Mouse (Mus musculus): Measurements from ENCODE around the gene Lztr1. TPM values are rescaled to one million over a fixed set of nuclear protein-coding genes. Genes with fewer than 3 reads are reported as not detected.
A peak's percentile ranks its signal among the peaks of the same experiment; 100 is the strongest.
"Not testable (repeated sequence)": the region's sequence is repeated elsewhere in the genome, so short reads cannot be mapped to it uniquely, and the experiment has no call there.

Gene Lztr1
- polyA plus RNA-seq, 1 experiment from 2014 or later, result 164 TPM

DNA sequence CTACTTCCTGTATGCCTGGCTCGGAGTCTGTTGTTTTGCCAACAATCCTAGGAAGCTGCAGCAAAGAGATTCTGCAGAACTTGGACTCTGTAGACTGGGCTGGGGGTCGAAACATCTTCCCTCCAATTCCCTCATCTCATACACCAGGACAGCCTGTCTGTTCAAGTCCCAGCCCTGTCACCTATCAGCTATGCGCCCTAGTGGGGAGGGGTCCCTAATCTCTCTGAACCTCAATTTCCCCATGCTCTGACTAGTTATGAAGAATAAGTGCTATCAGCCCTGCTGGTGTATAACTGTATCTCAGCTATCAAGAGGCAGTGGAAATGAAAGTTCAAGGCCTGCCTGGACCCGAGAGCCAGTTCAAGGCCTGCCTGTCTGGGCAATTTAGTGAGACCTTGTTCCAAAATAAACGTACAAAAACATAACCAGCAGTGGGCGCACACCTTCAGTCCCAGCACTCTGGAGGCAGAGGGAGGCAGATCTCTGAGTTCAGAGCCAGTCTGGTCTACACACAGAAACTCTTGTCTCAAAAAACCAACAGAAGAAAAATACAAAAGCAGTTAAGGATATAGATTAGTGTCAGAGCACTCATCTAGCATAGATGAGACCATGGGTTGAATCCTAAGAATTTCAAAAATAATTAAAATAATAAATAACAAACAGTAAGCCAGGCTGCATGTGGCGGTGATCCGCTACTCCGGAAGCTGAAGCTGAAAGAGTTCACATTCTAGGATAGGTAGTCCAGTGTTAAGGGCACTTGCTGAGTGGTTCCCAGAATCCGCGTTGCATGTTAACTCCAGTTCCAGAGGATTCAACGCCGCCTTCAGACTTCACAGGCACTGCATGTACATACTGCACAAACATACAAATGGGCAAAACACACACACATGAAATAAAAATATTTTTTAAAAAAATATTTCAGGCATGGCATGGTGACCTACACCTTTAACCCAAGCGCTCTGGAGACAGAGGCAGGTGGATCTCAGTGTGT is 19.7 kb upstream of the Lztr1 start:
- H3K4me1 ChIP-seq, result peaks cover 14% of the 10 kb centered on the region
- peak overlapping the region; percentile 37 for H3K9ac ChIP-seq
- peaks cover 16% of the 10 kb centered on the region for H3K36me3 ChIP-seq (replicated peaks)
- 46% methylated on average over 14 of the region's 14 CpGs for WGBS
- no peak overlapping the region for H3K27ac ChIP-seq
- peak overlapping the region; percentile 37 for H3K4me3 ChIP-seq
- ATAC-seq (replicated peaks), result 0 out of 2 replicates have a peak, but pooled peaks have one; percentile 15
- peak overlapping the region; percentile 65 for H3K4me2 ChIP-seq
- peaks cover 9% of the 10 kb centered on the region for H3K27me3 ChIP-seq (replicated peaks)
- no peaks in the 10 kb centered on the region for H3K9me3 ChIP-seq

- peak; percentile 62 for ATAC-seq (replicated peaks)
- 1% methylated on average over 45 of the region's 47 CpGs for WGBS
- H3K4me3 ChIP-seq, result peak within 1 kb of the TSS; percentile 37
- peak within 1 kb of the TSS; percentile 37 for H3K9ac ChIP-seq
- H3K4me1 ChIP-seq, result peaks cover 14% of the 10 kb centered on the region
- peaks cover 9% of the 10 kb centered on the region for H3K27me3 ChIP-seq (replicated peaks)
- H3K27ac ChIP-seq, result no peak within 1 kb of the TSS
- peaks cover 8% of the 10 kb centered on the region for H3K36me3 ChIP-seq (replicated peaks)
- H3K4me2 ChIP-seq, result peak within 1 kb of the TSS; percentile 65
- H3K9me3 ChIP-seq, result no peaks in the 10 kb centered on the region
Measured at GRCm38 (mm10) chr16:17489469-17490111, 18.9 kb upstream of the Lztr1 start, which contains the start of gene Aifm3. TSS of gene Aifm3 (plus strand) at chr16:17489611.

- Histone ChIP-seq H3K27ac (no peak overlapping the region), H3K9me3 (no peaks in the 10 kb centered on the region), H3K9ac (no peak overlapping the region), H3K27me3 (replicated peaks) (peaks cover 9% of the 10 kb centered on the region), H3K4me2 (no peak overlapping the region), H3K36me3 (replicated peaks) (no peaks in the 10 kb centered on the region), H3K4me3 (no peak overlapping the region), H3K4me1 (peaks cover 14% of the 10 kb centered on the region)
- ATAC-seq (replicated peaks), result no peak
- 84% methylated on average over 5 of the region's 5 CpGs for WGBS
Measured at GRCm38 (mm10) chr16:17491154-17491553, 17.3 kb upstream of the Lztr1 start.

GRCm38 (mm10) chr16:17491896-17492561 is 16.5 kb upstream of the Lztr1 start:
- H3K9me3 ChIP-seq, result no peaks in the 10 kb centered on the region
- no peak overlapping the region for H3K4me2 ChIP-seq
- 74% methylated on average over 5 of the region's 5 CpGs for WGBS
- peaks cover 9% of the 10 kb centered on the region for H3K27me3 ChIP-seq (replicated peaks)
- H3K27ac ChIP-seq, result no peak overlapping the region
- H3K4me1 ChIP-seq, result peaks cover 17% of the 10 kb centered on the region
- ATAC-seq (replicated peaks), result no peak
- H3K36me3 ChIP-seq (replicated peaks), result no peaks in the 10 kb centered on the region
- no peak overlapping the region for H3K9ac ChIP-seq
- no peak overlapping the region for H3K4me3 ChIP-seq

GRCm38 (mm10) chr16:17496499-17497305 is 11.8 kb upstream of the Lztr1 start:
- H3K9ac ChIP-seq, result no peak overlapping the region
- no peaks in the 10 kb centered on the region for H3K9me3 ChIP-seq
- H3K27ac ChIP-seq, result peak overlapping the region; percentile 49
- H3K27me3 ChIP-seq (replicated peaks), result no peaks in the 10 kb centered on the region
- H3K36me3 ChIP-seq (replicated peaks), result no peaks in the 10 kb centered on the region
- peaks cover 20% of the 10 kb centered on the region for H3K4me1 ChIP-seq
- no peak overlapping the region for H3K4me3 ChIP-seq
- ATAC-seq (replicated peaks), result peak; percentile 27; the same call in 1 of the 2 replicates
- 67% methylated on average over 2 of the region's 2 CpGs for WGBS
- H3K4me2 ChIP-seq, result no peak overlapping the region

GRCm38 (mm10) chr16:17499249-17499883 is 9.1 kb upstream of the Lztr1 start:
- Histone ChIP-seq H3K36me3 (replicated peaks) (no peaks in the 10 kb centered on the region), H3K4me3 (no peak overlapping the region), H3K9me3 (no peaks in the 10 kb centered on the region), H3K27ac (no peak overlapping the region), H3K27me3 (replicated peaks) (no peaks in the 10 kb centered on the region), H3K4me2 (peak overlapping the region; percentile 21; the same call in 1 of the 2 replicates), H3K9ac (no peak overlapping the region), H3K4me1 (peaks cover 20% of the 10 kb centered on the region)
- 9% methylated on average over 10 of the region's 10 CpGs for WGBS
- peak; percentile 86 for ATAC-seq (replicated peaks)

GRCm38 (mm10) chr16:17502681-17503080 is 5.8 kb upstream of the Lztr1 start:
- H3K4me1 ChIP-seq, result peaks cover 14% of the 10 kb centered on the region
- no peak overlapping the region for H3K4me3 ChIP-seq
- H3K36me3 ChIP-seq (replicated peaks), result no peaks in the 10 kb centered on the region
- no peak overlapping the region for H3K9ac ChIP-seq
- no peaks in the 10 kb centered on the region for H3K27me3 ChIP-seq (replicated peaks)
- H3K4me2 ChIP-seq, result no peak overlapping the region
- no peaks in the 10 kb centered on the region for H3K9me3 ChIP-seq
- no peak overlapping the region for H3K27ac ChIP-seq
- no peak for ATAC-seq (replicated peaks)
- 83% methylated on average over 4 of the region's 4 CpGs for whole genome bisulfite sequencing

DNA sequence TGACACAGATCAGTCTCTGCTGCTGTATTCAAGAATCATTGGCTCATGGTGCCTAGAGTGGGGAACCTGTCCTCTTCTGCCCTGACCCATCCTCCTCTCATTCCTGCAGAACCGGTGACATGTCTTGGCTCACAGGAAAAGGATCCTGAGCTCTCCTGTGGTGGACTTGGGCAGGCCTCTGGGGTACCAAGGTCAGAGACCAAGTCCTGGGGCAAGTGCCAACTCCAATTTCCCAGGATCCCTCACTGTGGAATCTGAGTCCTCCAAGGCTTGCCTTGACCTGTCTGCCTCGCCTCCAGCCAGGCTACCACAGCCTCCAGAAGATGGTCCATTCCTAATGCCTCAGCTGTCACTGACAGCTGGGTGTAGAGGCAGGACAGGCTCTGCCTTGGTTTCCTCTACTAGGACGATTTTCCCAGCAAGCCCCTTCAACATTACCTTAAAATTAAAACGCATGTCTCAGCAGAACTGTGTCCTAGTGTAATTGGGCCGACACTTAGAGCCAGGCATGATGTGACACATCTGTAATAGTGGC is 1.4 kb upstream of the Lztr1 start:
- peaks cover 2% of the 10 kb centered on the region for H3K36me3 ChIP-seq (replicated peaks)
- H3K27me3 ChIP-seq (replicated peaks), result no peaks in the 10 kb centered on the region
- H3K4me1 ChIP-seq, result peaks cover 20% of the 10 kb centered on the region
- 89% methylated on average over 5 of the region's 5 CpGs for WGBS
- ATAC-seq (replicated peaks), result no peak
- no peak overlapping the region for H3K4me3 ChIP-seq
- no peak overlapping the region for H3K4me2 ChIP-seq
- no peak overlapping the region for H3K27ac ChIP-seq
- no peak overlapping the region for H3K9ac ChIP-seq
- H3K9me3 ChIP-seq, result no peaks in the 10 kb centered on the region

- not testable (repeated sequence) for H3K27me3 ChIP-seq (replicated peaks); H3K9me3 ChIP-seq; ATAC-seq (replicated peaks)
- Histone ChIP-seq H3K9ac (peak overlapping the region; percentile 87), H3K4me1 (peaks cover 20% of the 10 kb centered on the region), H3K36me3 (replicated peaks) (peaks cover 12% of the 10 kb centered on the region), H3K4me3 (peak overlapping the region; percentile 86), H3K27ac (peak overlapping the region; percentile 97), H3K4me2 (peak overlapping the region; percentile 73)
- WGBS, result 28% methylated on average over 3 of the region's 3 CpGs
Measured at GRCm38 (mm10) chr16:17508031-17508430, 457 bp upstream of the Lztr1 start.

DNA sequence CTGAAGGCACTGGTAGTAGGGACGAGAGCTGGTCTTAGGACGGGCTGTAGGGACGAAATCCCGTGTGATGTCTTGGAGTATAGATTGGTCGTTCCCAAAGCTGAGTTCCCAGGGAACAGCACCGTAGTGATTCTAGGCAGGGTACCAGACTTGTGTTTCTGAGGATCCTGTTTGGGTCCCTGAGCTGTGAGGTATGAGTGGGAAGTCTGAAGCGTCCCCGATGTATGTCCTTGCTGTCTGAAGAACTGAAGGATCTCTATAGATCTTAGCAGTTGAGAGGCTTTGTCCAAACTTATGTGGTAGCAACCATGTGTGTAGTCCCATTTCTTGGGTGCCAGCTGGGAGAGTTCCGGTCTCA is 731 bp downstream of the Lztr1 start:
- Histone ChIP-seq H3K4me1 (peaks cover 20% of the 10 kb centered on the region), H3K27ac (peak overlapping the region; percentile 97), H3K27me3 (replicated peaks) (no peaks in the 10 kb centered on the region), H3K9me3 (no peaks in the 10 kb centered on the region), H3K9ac (peak overlapping the region; percentile 87), H3K36me3 (replicated peaks) (peaks cover 23% of the 10 kb centered on the region), H3K4me2 (peak overlapping the region; percentile 73), H3K4me3 (peak overlapping the region; percentile 86)
- 11% methylated on average over 9 of the region's 9 CpGs for WGBS
- peak; percentile 21 for ATAC-seq (replicated peaks)

GRCm38 (mm10) chr16:17510143-17510542 is 1.7 kb downstream of the Lztr1 start:
- Histone ChIP-seq H3K4me3 (peak overlapping the region; percentile 86; the same call in 1 of the 2 replicates), H3K27ac (no peak overlapping the region), H3K4me1 (peaks cover 20% of the 10 kb centered on the region), H3K9me3 (no peaks in the 10 kb centered on the region), H3K27me3 (replicated peaks) (no peaks in the 10 kb centered on the region), H3K36me3 (replicated peaks) (peaks cover 28% of the 10 kb centered on the region), H3K4me2 (peak overlapping the region; percentile 73), H3K9ac (no peak overlapping the region)
- ATAC-seq (replicated peaks), result no peak
- WGBS, result 97% methylated on average over 2 of the region's 2 CpGs
